Mouse (Mus musculus): ENCODE data around the gene Aqp12. TPM values are rescaled to one million over a fixed set of nuclear protein-coding genes. Genes with fewer than 3 reads are reported as not detected.
A peak's percentile ranks its signal among the peaks of the same experiment; 100 is the strongest.

The Aqp12 gene
- polyA plus RNA-seq, 1 experiment from 2014 or later: not detected

DNA sequence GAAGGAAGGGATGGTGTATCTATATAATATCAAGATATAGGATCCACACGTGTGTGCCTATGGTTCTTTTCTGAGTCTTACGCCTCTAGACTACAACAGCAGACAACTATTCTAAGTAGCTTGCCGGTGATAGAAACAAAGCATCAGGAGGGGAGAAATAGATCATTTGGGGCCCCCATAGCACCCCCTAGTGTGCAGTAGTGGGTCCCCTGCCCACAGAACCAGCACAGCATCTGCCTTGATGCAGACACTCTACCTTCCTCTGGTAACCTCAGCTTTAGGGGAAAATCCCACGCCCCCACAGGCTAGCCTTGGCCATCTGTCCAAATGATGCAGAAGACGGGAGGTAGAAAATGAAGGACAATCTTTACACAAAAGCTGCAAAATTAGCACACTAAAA is 21.1 kb upstream of the Aqp12 start:
- no peak overlapping the region for H3K4me3 ChIP-seq
- peaks cover 1% of the 10 kb centered on the region for H3K4me1 ChIP-seq
- DNase-seq (ENCODE audit: low spot score): no peak
- no peaks in the 10 kb centered on the region for H3K9me3 ChIP-seq
- H3K36me3 ChIP-seq: no peaks in the 10 kb centered on the region
- no peak overlapping the region for H3K27ac ChIP-seq
- peaks cover 3% of the 10 kb centered on the region; the same call in 1 of the 2 replicates for H3K27me3 ChIP-seq (ENCODE audit: insufficient read depth, poor library complexity, severe bottlenecking)
- WGBS: 83% methylated on average over 5 of the region's 5 CpGs

DNA sequence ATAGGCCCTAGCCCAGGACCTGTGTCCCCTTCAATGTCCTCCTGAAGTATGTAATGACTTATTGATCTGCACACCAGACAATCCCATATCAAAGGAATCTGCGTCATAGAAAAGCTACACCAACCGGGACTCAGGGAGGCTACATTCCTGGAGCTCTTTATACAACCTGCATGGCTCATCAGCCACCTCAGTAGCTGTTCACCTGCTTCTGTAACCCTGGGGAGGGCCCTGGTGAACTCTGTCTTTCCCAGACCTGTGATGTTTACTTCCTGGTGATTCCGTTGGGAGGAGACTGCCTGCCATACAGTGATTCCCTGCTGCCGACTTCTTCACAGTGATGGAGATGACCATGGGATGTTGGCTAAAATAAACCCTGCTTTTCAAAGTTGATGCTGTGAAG is 17.2 kb upstream of the Aqp12 start:
- Histone ChIP-seq H3K27ac (no peak overlapping the region), H3K36me3 (no peaks in the 10 kb centered on the region), H3K9me3 (no peaks in the 10 kb centered on the region), H3K4me3 (no peak overlapping the region), H3K4me1 (no peaks in the 10 kb centered on the region), H3K27me3 (ENCODE audit: insufficient read depth, poor library complexity, severe bottlenecking) (no peaks in the 10 kb centered on the region; the same call in 1 of the 2 replicates)
- WGBS: 75% methylated on average over 4 of the region's 4 CpGs
- no peak for DNase-seq (ENCODE audit: low spot score)

DNA sequence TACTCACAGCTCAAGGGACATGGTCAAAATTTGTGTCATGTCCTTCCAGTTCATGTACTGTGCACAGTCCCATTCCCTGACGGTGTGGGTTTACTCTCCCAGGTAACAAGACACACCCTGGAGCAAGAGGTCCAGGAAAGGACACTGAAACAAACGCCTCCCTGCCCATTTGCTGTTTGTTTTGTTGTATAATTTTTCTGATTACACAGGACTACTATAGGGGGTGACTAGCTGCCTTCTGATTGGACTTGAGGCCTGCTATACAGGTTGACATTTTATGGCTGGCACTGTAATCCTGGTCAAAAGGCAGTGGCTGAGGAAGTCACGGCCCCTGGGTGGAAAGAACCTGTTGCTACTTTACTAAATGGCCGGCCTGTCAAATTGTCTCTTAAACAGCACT is 16.2 kb upstream of the Aqp12 start:
- Histone ChIP-seq H3K27ac (no peak overlapping the region), H3K4me3 (no peak overlapping the region), H3K9me3 (no peaks in the 10 kb centered on the region), H3K27me3 (ENCODE audit: insufficient read depth, poor library complexity, severe bottlenecking) (no peaks in the 10 kb centered on the region; the same call in 1 of the 2 replicates), H3K4me1 (no peaks in the 10 kb centered on the region), H3K36me3 (no peaks in the 10 kb centered on the region)
- no peak for DNase-seq (ENCODE audit: low spot score)
- WGBS: 62% methylated on average over 4 of the region's 4 CpGs

DNA sequence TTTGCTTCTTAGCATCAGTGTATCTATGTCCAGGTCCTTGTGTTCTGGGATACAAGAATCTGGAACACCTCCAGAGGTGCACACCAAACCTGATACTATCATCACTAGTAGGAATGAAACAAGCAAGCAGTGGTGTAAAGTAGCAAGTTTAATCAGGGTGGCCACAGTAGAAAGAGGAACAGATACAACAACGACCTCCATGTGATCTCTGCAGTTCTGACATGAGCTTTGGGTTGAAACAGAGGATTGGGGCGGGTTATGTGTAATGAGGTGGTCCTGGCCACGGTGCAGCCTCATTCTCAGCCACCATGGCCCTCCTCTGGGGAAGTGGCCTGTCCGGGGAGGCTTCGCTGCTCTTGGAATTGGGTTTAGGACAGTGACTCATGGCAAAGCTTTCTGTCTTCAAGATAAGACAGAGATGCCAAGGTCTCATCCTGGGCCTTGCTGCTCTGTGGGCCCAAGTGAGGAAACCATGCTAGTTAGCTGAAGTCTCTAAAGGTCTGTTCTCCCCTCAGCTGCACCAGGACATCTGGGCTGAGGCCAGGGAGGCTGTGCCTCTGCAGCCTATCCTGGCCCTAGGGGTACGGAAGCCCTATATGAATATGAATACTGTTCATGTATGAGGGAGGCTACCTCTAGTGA is 13.8 kb upstream of the Aqp12 start:
- no peaks in the 10 kb centered on the region for H3K4me1 ChIP-seq
- 76% methylated on average over 6 of the region's 6 CpGs for WGBS
- no peaks in the 10 kb centered on the region; the same call in 1 of the 2 replicates for H3K27me3 ChIP-seq (ENCODE audit: insufficient read depth, poor library complexity, severe bottlenecking)
- no peak overlapping the region for H3K4me3 ChIP-seq
- no peak overlapping the region for H3K27ac ChIP-seq
- no peaks in the 10 kb centered on the region for H3K36me3 ChIP-seq
- DNase-seq (ENCODE audit: low spot score): no peak
- H3K9me3 ChIP-seq: no peaks in the 10 kb centered on the region

DNA sequence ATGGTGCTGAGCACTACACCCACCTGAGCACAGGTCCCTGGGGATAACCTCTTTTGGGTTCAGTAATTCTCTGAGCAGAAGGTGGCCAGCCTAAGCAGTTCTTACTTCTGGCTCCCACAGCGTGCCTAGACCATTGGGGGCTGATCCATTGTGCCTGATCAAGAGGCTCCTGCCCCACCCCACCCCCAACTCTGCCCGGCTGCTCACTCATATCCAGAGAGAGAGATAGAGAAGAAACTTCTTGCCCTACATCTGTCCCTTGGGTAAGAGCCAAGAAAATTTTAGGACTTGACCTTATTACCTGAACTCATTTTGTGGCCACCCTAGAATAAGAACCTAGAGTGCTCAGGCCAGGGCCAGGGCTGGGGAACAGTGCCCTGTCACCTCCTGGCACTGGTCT is 13.3 kb upstream of the Aqp12 start:
- no peak overlapping the region for H3K27ac ChIP-seq
- DNase-seq (ENCODE audit: low spot score): no peak
- H3K4me1 ChIP-seq: no peaks in the 10 kb centered on the region
- H3K4me3 ChIP-seq: no peak overlapping the region
- WGBS: 61% methylated on average over 2 of the region's 2 CpGs
- H3K27me3 ChIP-seq (ENCODE audit: insufficient read depth, poor library complexity, severe bottlenecking): no peaks in the 10 kb centered on the region; the same call in 1 of the 2 replicates
- H3K9me3 ChIP-seq: no peaks in the 10 kb centered on the region
- no peaks in the 10 kb centered on the region for H3K36me3 ChIP-seq

DNA sequence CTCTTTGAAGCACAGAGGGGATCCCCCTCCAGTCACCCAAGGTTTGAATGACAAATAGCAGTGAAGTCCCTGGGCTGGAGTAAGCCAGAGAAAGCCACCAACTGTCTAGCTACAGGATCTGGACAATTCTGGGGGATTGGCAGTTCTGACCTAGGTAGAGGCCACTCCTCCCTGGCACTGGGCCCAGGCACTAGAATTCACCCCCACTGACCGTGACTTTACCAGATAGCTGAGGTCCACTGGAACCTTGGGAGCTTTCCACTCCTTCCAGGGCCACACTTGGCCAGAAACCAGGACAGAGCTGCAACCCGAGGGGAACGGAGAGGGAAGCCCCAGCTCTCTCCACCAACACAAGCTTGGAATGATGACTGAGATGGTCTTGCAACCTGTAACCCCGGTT is 3.1 kb downstream of the Aqp12 start:
- peaks cover 19% of the 10 kb centered on the region for H3K27me3 ChIP-seq (ENCODE audit: insufficient read depth, poor library complexity, severe bottlenecking)
- no peak overlapping the region for H3K4me3 ChIP-seq
- H3K36me3 ChIP-seq: no peaks in the 10 kb centered on the region
- no peak overlapping the region for H3K27ac ChIP-seq
- WGBS: 43% methylated on average over 4 of the region's 4 CpGs
- H3K9me3 ChIP-seq: no peaks in the 10 kb centered on the region
- no peak for DNase-seq (ENCODE audit: low spot score)
- peaks cover 9% of the 10 kb centered on the region for H3K4me1 ChIP-seq

DNA sequence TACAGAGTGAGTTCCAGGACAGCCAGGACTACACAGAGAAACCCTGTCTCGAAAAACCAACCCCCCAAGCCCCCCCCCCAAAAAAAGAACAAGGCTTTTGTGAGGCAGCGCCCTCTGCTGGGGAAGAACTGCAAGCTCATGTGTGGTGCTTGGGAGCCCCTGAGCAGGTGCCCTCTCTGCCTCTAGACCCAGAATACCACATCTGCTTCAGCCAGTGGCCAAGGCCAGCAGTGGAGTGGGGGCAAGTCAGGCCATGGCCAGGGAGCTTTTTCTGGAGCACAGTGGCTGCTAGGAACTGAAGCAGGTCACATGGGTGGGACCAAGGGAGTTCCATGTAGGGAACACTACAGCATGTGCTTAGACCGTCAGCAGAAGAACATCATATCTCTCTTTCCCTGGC is 4.6 kb downstream of the Aqp12 start:
- DNase-seq (ENCODE audit: low spot score): no peak
- Histone ChIP-seq H3K27ac (no peak overlapping the region), H3K4me3 (no peak overlapping the region), H3K27me3 (ENCODE audit: insufficient read depth, poor library complexity, severe bottlenecking) (peaks cover 19% of the 10 kb centered on the region), H3K36me3 (no peaks in the 10 kb centered on the region), H3K4me1 (peaks cover 9% of the 10 kb centered on the region), H3K9me3 (no peaks in the 10 kb centered on the region)
- 36% methylated on average over 3 of the region's 3 CpGs for WGBS

DNA sequence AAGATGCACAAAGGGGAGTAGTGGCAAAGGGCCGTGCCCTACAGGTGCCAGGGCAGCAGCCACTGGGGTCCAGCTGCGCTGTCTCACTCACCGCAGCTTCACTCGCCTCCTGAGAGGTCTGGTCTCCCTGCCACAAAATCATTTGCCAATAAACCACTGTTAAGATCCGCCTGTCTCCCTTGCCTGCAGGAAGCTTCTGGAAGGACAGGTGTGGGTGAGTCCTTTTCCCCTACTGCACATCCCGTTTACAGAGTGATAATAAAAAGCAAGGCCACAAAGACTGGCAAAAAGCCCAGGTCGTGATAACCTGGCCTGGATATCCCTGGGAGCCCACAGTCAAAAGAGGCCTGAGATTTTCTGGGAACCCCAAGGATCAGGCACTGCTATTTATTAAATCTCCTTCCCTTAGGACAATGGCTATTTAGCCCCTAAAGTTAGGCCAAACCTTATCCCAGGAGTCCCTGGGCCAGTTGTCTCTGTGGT is 6.0 kb downstream of the Aqp12 start:
- Histone ChIP-seq H3K4me1 (peaks cover 9% of the 10 kb centered on the region), H3K27me3 (ENCODE audit: insufficient read depth, poor library complexity, severe bottlenecking) (peaks cover 10% of the 10 kb centered on the region; the same call in 1 of the 2 replicates), H3K4me3 (no peak overlapping the region), H3K9me3 (no peaks in the 10 kb centered on the region), H3K27ac (no peak overlapping the region), H3K36me3 (no peaks in the 10 kb centered on the region)
- no peak for DNase-seq (ENCODE audit: low spot score)
- 77% methylated on average over 7 of the region's 7 CpGs for WGBS

DNA sequence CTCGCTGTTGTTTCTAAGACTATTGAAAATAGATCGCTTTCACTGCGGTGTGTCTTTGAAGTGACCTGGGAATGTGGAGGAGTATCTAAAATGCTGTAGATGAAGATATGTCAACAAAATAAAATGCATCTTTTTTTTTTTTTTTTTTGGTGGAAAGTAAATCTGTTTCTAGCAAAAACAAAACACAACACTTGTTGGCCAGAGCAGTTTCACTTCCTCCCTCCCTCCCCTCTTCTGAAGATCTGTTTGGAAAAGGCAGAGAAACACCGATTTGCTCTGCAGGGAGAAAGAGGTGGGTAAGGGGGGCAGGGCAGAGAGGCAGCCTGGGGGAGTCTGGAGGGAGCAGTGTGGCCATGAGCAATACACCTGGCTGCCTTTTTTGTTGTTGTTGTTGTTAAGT is 7.2 kb downstream of the Aqp12 start:
- Histone ChIP-seq H3K4me1 (peaks cover 9% of the 10 kb centered on the region), H3K4me3 (no peak overlapping the region), H3K36me3 (no peaks in the 10 kb centered on the region), H3K9me3 (no peaks in the 10 kb centered on the region), H3K27me3 (ENCODE audit: insufficient read depth, poor library complexity, severe bottlenecking) (peaks cover 13% of the 10 kb centered on the region; the same call in 1 of the 2 replicates), H3K27ac (no peak overlapping the region)
- DNase-seq (ENCODE audit: low spot score): no peak
- 70% methylated on average over 4 of the region's 4 CpGs for WGBS

DNA sequence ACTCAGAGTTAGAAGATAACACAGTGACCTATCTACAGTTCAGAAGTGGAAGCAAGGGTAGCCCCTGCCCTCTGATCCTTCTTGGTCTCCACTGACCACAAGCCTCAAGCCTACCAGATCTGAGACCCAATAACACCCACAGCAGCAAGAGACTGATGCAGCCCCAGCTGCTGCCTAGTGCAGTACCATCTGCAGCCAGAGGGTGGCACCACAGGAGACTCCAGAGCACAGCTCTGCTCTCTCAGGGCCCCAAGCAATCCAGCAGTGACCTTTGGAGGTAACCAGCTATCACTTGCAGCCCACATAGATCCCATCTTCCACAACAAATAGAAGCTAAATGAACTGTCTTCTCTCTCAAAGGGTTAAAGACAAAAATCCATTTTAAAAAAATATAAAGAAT is 8.3 kb downstream of the Aqp12 start:
- Histone ChIP-seq H3K4me3 (no peak overlapping the region), H3K27ac (no peak overlapping the region), H3K9me3 (no peaks in the 10 kb centered on the region), H3K36me3 (no peaks in the 10 kb centered on the region), H3K27me3 (ENCODE audit: insufficient read depth, poor library complexity, severe bottlenecking) (peaks cover 18% of the 10 kb centered on the region; the same call in 1 of the 2 replicates), H3K4me1 (peaks cover 1% of the 10 kb centered on the region)
- peak; percentile 88 for DNase-seq (ENCODE audit: low spot score)

DNA sequence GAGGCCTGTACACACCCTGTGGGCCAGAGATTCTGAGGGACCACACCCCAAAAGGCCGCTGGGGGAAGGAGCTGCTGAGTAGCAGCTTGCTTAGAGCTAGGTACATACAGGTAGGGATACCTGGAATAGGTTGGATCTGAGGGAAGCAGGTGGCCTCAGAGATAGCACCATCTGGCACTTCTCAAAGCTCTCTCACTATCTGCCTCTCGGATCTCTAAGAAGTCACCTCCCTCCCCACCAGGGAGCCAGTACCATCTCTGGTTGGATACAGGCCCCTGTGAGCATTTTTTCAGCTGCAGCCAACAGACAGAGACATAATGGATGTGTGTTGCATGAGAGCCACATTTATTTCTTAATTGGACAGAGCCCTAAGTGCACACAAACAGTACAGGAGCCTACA is 9.0 kb downstream of the Aqp12 start:
- DNase-seq (ENCODE audit: low spot score): no peak
- Histone ChIP-seq H3K9me3 (no peaks in the 10 kb centered on the region), H3K36me3 (no peaks in the 10 kb centered on the region), H3K4me3 (no peak overlapping the region), H3K27me3 (ENCODE audit: insufficient read depth, poor library complexity, severe bottlenecking) (peaks cover 19% of the 10 kb centered on the region; the same call in 1 of the 2 replicates), H3K27ac (no peak overlapping the region), H3K4me1 (no peaks in the 10 kb centered on the region)
- WGBS: 41% methylated on average over 2 of the region's 2 CpGs

DNA sequence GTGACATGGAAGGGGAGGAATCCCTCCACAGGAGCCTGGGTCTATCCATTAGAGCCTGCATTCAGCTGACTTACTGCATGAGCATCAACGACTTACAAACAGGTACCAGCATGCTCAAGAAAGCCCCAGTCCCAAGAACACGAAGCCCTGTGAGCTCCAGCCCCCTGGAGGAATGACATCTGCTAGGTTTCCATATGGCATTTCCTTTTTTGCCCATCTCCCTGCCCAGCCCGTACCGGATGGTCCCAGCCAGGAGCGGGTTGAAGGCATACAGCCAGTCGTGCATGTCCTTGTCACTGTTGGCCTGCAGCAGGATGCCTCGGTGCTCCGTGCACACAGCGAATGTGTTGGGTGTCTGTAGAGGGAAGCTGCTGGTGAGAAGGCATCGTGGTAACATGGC is 12.6 kb downstream of the Aqp12 start:
- DNase-seq (ENCODE audit: low spot score): no peak
- 85% methylated on average over 10 of the region's 10 CpGs for WGBS
- H3K4me1 ChIP-seq: no peaks in the 10 kb centered on the region
- no peaks in the 10 kb centered on the region for H3K9me3 ChIP-seq
- H3K36me3 ChIP-seq: no peaks in the 10 kb centered on the region
- H3K27ac ChIP-seq: no peak overlapping the region
- peaks cover 43% of the 10 kb centered on the region for H3K27me3 ChIP-seq (ENCODE audit: insufficient read depth, poor library complexity, severe bottlenecking)
- H3K4me3 ChIP-seq: no peak overlapping the region

DNA sequence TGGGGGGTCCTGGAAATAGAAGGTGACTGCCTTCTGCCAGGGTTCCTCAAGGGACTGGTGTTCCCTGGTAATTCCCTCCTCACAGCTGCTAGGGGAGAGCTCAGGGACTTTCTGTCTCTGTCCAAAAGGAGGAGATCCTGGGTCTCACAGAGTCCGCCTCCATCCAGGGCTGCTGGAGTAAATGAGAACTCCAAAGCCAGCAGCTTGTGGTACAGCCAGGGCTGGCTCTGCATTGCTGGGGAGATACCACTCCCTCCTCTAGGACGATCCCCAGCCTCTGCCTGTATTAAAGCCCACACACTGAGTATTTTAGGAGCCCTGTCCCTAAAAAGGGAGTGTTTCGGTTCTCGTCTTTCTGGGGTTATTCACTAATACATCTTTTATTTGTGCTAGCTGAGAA is 14.5 kb downstream of the Aqp12 start:
- Histone ChIP-seq H3K27ac (no peak overlapping the region), H3K36me3 (no peaks in the 10 kb centered on the region), H3K4me3 (no peak overlapping the region), H3K27me3 (ENCODE audit: insufficient read depth, poor library complexity, severe bottlenecking) (peaks cover 43% of the 10 kb centered on the region), H3K9me3 (no peaks in the 10 kb centered on the region), H3K4me1 (no peaks in the 10 kb centered on the region)
- DNase-seq (ENCODE audit: low spot score): no peak
- WGBS: 79% methylated on average over 4 of the region's 4 CpGs

DNA sequence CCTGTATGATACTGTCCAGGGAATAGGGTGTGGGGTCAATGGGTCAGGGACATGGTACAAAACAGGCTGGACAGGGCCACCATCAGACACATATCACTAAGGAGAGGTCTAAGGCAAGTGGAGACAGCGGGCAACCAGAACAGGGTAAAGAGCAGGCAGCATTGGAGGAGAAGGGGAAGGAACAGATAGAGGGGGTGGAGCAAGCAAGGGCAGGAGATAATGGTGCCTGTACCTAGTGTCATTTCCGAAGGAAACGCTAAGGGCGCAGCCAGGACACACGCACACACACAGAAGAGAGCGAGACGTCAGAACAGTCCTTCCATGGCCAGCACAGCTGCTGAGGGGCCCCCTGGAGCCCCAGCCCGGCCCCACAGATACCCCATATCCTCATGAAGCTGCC is 20.5 kb downstream of the Aqp12 start:
- WGBS: 75% methylated on average over 8 of the region's 8 CpGs
- no peaks in the 10 kb centered on the region for H3K4me1 ChIP-seq

More for the DNA sequence above, 20.5 kb downstream of the Aqp12 start:
- H3K36me3 ChIP-seq: no peaks in the 10 kb centered on the region
- peaks cover 20% of the 10 kb centered on the region for H3K27me3 ChIP-seq (ENCODE audit: insufficient read depth, poor library complexity, severe bottlenecking)
- DNase-seq (ENCODE audit: low spot score): no peak
- 0 out of 2 replicates have a peak overlapping the region, but pooled peaks have one; percentile 44 for H3K27ac ChIP-seq
- H3K9me3 ChIP-seq: no peaks in the 10 kb centered on the region
- H3K4me3 ChIP-seq: no peak overlapping the region

Measured in heart, embryonic 10.5 days (tissue).